Mouse (Mus musculus) cortical plate, adult 2 months (tissue): ENCODE data around the gene Plpp7.

Experiments
- CTCF ChIP-seq: fragments of 200-500 bp; IDR thresholded peaks from 2 replicates; pipeline ENCODE4 v1.5.1; 2011; ENCODE audit warnings: mild to moderate bottlenecking, control low read depth, low read length; ENCODE audit not compliant: insufficient read depth; ENCODE audit errors: extremely low read depth
- POLR2A ChIP-seq: fragments of 200-500 bp; IDR thresholded peaks from 2 replicates; pipeline ENCODE4 v1.6.1; 2011; ENCODE audit warnings: mild to moderate bottlenecking, low read length, control low read depth; ENCODE audit not compliant: insufficient read depth; ENCODE audit errors: extremely low read depth

- TF ChIP-seq CTCF (no peak), POLR2A (no peak)
These were observed 32.6 kb downstream of the Plpp7 start for GRCm38 (mm10) chr2:32127653-32128535.
